Mouse (Mus musculus): ENCODE measurements around the gene Col11a1.

Gene Col11a1

DNA sequence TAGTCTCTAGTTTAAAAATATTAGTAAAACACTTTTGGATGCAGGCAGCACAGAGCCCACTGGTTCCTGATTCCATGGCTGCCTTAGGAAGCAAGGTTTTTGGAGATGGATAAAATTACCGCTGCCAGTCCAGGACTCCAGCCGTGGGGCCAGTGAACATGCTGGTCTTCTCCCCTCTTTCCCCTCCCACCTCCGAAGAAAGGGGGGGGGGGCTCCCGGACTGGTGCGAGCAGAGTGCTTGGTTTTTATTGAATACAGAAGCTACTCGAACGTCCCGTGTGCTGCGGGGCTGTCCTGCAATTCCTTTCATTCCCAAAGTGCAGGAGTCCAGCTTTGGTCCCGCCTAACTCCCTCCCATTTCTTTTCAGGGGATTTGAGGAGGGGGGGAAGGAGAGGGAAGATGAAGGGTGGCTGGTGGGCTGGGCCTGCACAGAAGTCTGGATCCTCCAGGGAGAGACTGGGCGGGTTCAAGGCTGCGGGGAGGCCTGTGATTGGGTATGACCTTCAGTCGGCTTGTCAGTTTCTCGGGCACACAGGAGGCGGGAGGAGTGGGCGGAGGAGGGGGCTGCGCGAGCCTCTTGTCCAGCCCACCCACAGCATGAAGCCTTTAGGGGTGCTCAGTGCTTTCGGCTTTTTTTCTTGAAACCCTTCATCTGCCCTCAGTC is at the start of gene Col11a1:
Gene Col11a1, plus strand, starts transcription at position 570 of the 665 bp plus-strand sequence.
- DNase-seq (ENCODE audit: low read depth in 1 of 2, low spot score in 2 of 2) = no peak

- no peak for DNase-seq (ENCODE audit: low read depth in 1 of 2, low spot score in 2 of 2)
Observed at GRCm38 (mm10) chr3:113990936-113991335, 39.4 kb upstream of the Col11a1 start.

GRCm38 (mm10) chr3:114030886-114031285 is 546 bp downstream of the Col11a1 start:
- DNase-seq (ENCODE audit: low read depth in 1 of 2, low spot score in 2 of 2) = no peak

GRCm38 (mm10) chr3:114031351-114032213 is 1.2 kb downstream of the Col11a1 start:
- DNase-seq (ENCODE audit: low read depth in 1 of 2, low spot score in 2 of 2) = no peak

GRCm38 (mm10) chr3:114032333-114032732 is 2.0 kb downstream of the Col11a1 start:
- DNase-seq (ENCODE audit: low read depth in 1 of 2, low spot score in 2 of 2) = no peak

DNA sequence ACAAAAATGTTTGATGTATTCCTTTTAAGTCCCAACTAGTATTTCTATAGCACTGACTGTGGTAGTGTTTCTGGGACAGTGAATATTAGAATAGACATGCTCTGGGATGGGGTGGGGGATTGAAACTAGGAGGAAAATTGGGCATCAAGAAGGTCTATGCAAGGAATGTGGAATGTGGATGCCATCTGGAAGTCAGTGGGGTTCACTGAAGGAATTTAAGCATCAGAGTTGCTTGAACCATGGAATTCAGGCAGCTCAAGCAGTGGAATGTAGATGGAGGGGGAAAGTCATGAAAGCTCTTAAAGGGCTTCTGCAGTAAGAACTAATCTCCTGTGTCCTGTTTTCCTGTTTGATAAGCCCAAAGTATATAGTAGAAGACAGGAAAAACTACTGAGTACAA is 22.1 kb downstream of the Col11a1 start:
- DNase-seq (ENCODE audit: low read depth in 1 of 2, low spot score in 2 of 2) = no peak

DNA sequence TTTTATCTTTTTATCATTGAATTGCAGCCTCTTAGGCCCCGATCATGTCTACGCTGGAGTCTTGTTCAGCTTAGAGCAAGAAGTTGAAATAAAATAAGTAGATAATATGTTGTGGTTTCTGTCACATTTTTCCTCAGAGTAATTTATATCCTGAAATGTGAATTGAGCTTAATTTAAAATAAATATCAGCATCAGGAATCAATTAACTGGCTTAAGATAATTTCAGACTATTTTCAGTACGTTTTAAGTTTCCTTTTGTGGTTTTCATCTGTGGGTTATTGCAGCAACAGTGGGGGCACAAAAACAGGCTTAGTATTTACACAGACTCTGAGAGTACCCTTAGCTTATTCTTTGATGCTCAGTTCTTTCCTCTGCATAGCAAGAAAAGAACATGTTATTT is 23.2 kb downstream of the Col11a1 start:
- no peak for DNase-seq (ENCODE audit: low read depth in 1 of 2, low spot score in 2 of 2)

DNA sequence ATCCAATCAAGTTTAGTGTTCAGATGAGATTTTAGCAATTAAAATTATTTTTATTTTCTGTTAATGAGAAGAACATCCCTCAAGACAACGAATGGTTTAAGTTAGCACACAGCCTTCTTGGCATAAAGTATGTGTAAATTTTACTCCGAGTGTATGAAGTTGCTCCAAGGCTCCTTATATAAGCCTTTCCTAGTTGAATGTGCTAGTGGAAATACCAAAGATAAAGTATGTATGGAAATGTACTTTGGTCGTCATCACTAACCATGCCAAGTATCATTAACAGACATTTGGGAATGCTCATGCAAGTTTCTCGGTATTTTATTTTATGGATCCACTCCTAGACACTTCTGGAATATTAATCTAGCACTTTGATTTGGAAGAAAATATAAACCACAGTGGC is 34.8 kb downstream of the Col11a1 start:
- no peak for DNase-seq (ENCODE audit: low read depth in 1 of 2, low spot score in 2 of 2)

DNA sequence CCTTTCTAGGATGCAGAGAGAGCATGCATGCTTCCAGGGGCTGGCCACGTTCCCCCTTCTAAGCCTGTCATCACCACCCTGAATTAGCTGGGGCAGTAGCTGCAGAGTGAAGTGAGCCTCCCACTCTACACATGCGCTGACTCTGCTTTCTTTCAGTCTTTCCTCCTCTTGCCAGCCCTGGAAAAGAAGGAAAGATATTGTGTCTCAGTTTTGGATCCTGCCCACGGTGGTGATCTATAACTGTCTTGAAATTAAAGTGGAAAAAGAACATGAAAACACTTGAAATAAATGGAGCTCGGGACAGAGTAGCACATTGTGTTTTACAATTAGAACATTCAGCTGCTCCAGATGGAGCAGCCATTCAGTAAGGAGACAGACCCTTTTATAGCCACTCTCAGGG is 35.2 kb downstream of the Col11a1 start:
- no peak for DNase-seq (ENCODE audit: low read depth in 1 of 2, low spot score in 2 of 2)

GRCm38 (mm10) chr3:114099335-114099734 is 69.0 kb downstream of the Col11a1 start:
- DNase-seq (ENCODE audit: low read depth in 1 of 2, low spot score in 2 of 2) = no peak

DNA sequence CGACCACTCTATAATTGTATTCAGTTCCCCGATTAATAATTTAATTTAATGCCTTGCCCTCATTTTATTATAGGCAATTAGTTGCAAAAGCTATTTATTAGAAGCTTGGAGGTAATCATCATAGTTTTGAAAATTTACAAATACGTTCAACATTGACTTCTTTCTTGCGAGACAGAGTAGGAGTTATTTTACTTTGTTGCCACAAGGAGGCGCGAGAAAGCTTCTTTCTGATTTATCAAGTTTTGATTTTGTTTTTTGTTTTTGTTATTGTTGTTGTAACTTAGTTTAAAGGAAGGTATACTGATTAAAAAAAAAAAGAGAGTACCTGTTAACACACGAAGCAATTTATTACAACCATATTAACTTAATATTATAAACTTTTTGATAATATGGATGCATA is 76.8 kb downstream of the Col11a1 start:
- no peak for DNase-seq (ENCODE audit: low read depth in 1 of 2, low spot score in 2 of 2)

DNA sequence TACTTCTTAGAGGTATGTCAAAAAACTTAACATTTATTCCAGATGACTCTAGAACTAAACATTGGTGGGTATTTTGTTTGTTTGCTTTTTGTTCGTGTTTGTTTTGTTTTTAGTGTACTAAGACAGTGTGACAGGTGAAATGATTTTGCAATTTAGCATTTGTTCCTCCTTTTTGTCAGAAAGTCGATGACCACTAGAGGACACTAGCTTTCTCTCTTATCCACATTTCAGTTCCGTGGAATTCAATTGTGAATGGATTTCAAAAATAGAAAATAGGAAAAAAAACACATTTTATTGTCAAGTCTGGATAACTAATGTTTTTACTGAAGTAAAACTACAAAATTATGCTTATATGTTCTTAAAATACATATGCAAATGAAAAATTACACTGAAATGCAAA is 116.8 kb downstream of the Col11a1 start:
- no peak for DNase-seq (ENCODE audit: low read depth in 1 of 2, low spot score in 2 of 2)

DNA sequence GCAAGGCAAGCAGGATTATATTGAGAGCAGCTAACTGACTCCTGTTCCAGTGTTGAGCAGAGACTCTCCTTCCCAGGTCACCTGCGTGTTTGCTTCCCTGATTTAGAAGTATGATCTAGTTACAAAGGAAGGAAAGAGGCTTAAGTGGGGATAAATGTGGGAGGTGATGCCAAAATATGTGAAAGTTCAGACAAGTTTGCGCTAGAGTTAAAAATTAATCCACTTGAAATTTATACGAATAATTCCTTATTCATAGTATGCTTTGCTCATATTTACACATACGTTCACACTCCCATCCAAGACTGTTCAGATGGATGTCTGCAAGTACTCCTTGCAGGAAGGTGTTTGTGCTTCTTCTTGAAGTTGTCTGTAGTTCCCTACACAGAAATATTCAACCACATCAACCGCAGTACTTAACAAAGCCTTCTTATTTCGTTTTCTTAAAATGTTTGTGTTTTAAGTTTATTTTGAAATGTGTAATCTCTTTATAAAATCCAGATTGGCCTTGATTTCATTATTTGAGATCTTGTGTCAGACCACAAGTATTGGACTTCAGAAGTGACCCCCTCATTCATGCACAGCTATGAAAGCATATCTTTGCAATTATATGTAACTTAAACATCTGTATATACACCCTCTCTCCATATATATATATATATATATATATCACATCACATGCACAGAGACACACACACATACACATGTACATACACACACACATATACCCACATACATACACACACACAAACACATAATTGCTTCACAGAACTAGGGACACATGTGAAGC is 167.8 kb downstream of the Col11a1 start:
- no peak for DNase-seq (ENCODE audit: low read depth in 1 of 2, low spot score in 2 of 2)

- DNase-seq (ENCODE audit: low read depth in 1 of 2, low spot score in 2 of 2) = no peak
Observed at GRCm38 (mm10) chr3:114212255-114212654, 181.9 kb downstream of the Col11a1 start.

- DNase-seq (ENCODE audit: low read depth in 1 of 2, low spot score in 2 of 2) = no peak
Observed at GRCm38 (mm10) chr3:114216105-114216504, 185.8 kb downstream of the Col11a1 start.

DNA sequence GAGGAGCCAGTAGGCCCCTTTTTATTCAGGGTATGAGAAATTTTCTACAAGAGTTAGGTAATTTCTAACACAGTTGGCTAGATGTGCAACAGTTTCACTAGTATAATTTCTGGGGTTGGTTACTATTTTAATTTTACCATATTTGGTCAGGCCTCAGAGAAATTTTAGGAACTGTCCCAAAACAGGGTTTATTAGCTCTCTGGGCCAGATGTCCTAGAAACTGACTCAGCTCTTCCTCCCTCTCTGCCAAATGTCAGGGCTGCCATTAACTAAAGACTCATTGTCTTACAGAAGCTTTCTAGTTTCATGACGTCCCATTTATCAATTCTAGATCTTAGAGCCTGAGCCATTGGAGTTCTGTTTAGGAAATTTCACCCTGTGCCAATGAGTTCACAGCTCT is 199.2 kb downstream of the Col11a1 start:
- no peak for DNase-seq (ENCODE audit: low read depth in 1 of 2, low spot score in 2 of 2)

All from monocyte, adult 2 months (primary cell).